Mouse (Mus musculus) kidney, postnatal 4 days (tissue): ENCODE data around the gene Slc44a2.

Experiments
- DNase-seq, 2 experiments: peaks; one replicate each; pipeline ENCODE4 v3.0.0; 2021; ENCODE audit warnings: mixed read lengths in 2 of 2

The Slc44a2 gene

DNA sequence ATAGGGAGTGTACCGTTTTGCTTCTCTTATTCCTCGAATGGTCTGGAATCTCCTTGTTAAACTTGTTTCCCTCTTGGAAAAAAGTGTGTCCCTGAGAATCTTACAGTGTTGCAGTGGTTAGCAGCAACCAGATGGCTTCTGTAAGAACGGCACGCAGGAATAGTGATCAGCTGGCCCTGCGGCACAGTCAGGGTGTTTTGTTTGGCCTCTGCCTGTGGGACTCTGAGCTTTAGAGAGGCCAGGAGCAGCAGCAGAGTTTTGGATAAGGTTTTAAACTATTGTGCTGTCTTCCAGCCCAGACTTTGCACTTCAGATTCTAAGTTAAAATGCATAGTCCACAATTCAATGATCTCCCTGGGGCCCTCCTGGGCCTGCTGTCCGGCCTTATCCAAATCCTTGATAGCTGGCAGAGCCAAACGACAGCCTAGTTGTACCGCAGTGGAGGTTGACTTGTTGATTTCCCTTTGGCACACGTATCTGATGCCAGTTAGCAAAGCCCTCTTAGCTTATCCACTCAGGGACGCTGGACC is 72.2 kb downstream of the Slc44a2 start:
- DNase-seq, result no peak

DNA sequence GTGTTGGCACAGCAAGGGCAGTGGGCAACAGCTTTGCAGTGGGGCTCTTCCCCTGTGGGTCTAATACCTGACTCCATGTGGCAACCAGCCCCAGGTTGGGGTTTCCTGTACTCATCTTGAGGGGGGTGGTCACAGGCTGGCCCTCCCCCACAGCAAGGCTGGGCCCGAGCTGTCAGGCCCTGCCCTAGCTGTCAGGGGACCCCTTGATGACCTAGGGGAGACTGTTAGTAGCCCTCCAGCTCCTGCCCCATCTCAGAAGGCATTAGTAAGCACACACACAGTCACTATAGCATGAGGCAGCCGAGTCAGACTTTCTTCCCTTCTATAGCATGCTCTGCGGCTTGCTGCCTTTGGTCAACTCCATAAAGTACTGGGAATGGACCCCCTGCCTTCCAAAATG is 75.2 kb downstream of the Slc44a2 start:
- DNase-seq, result no peak

DNA sequence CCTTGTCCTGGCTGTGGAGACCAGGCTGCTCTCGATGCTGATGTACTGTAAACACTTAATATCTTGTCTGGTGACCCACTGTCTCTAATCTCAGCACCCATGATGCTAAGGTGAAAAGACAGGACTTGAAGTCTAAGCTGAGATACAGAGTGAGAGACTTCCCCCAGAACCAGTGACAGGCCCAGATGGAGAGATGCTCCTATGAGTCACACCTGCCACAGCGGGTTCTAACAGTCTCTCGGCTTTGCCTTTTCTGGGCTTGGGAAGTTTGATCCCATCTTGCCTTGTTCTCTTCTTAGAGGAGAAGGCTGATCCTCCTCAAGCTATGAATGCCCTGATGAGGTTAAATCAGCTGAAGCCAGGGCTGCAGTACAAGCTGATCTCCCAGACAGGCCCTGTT is 76.7 kb downstream of the Slc44a2 start:
- DNase-seq, result no peak

DNA sequence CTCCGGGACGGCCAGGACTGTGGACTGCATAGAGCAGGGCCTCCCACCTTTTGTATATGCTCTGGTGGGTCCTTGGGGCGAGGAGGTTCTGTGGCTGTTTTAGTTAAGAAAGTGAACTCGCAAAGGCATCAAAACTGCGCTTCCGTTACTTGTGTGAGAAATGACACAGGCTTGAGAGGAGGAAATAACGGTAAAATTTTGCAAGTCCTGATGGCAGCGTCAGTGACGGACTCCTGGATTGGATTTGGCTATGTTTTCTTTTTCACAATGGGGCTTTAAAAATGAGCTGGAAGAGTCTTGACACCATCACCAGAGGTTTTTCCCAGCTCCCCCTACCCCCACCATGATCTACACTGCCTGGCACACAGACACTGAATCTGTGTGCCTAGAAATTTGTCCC is 80.5 kb downstream of the Slc44a2 start:
- no peak for DNase-seq

DNA sequence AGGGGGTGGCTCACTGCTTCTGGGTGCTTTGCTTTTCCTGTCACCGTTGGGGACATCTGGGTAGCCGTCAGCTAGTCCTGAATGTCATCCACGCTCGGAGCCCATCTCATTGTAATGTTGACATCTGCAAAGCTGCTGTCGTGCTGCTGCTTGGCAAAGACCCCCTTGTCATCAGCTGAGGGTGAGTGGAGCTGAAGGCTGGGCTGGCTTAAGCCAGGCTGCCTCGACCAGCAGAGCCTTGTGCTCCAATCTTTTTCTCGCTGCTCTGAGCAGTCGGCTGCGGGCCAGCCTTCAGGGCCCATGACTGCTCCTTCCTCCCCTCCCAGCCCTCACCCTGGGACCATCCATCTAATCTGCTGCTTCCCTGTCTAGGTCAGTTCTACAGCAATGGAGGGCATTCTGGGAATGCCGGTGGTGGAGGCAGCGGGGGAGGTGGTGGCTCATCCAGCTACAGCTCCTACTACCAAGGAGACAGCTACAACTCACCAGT is 82.3 kb downstream of the Slc44a2 start:
- DNase-seq, result no peak

DNA sequence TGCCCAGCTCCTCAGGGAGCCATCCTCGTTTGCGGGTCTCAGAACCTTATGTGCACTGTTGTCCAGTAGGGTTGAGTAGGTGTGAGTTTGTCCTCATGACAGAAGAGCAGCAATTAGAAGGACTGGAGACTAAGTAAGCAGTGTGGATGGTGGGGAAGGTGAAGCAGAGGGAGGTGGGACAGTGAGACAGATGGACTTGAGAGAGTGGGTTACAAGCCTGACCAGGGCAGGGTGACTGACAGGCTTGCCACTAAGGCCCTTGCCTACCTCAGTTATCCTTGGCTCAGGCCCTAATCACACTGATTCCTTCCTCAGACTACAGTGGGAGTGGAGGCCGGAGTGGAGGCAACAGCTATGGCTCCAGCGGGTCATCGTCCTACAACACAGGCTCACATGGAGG is 83.2 kb downstream of the Slc44a2 start:
- no peak for DNase-seq
